Mouse (Mus musculus) G1E-ER4 (cell line): ENCODE data around the gene Arl6ip4. TPM values are rescaled to one million over a fixed set of nuclear protein-coding genes. Genes with fewer than 3 reads are reported as not detected.

Source experiments
- GATA1 ChIP-seq: IDR thresholded peaks from one replicate; pipeline ENCODE4 v1.8.0; 2012; ENCODE audit warnings: low read length, inconsistent platforms
- polyA plus RNA-seq: library from polyadenylated mRNA; stranded (reverse); fragments of >175 nt; gene quantifications from 2 replicates; pipeline ENCODE4 v1.2.3, GENCODE M21; 2012

Arl6ip4 gene
- 135 and 142 TPM in 2 replicates for polyA plus RNA-seq

- no peak for TF ChIP-seq GATA1
Observed at GRCm38 (mm10) chr5:124115990-124116845, at the start of gene Arl6ip4. TSS of gene Arl6ip4 (plus strand) at chr5:124116089.

- TF ChIP-seq GATA1, result no peak
Observed at GRCm38 (mm10) chr5:124069657-124070056, 46.2 kb upstream of the Arl6ip4 start.

GRCm38 (mm10) chr5:124073682-124074081, 42.2 kb upstream of the Arl6ip4 start:
- no peak for TF ChIP-seq GATA1

GRCm38 (mm10) chr5:124074845-124075307, 41.0 kb upstream of the Arl6ip4 start:
- no peak for TF ChIP-seq GATA1

- no peak for TF ChIP-seq GATA1
Observed at GRCm38 (mm10) chr5:124075716-124076115, 40.2 kb upstream of the Arl6ip4 start.

- no peak for TF ChIP-seq GATA1
Observed at GRCm38 (mm10) chr5:124076559-124076958, 39.3 kb upstream of the Arl6ip4 start.

GRCm38 (mm10) chr5:124077241-124077640, 38.6 kb upstream of the Arl6ip4 start:
- TF ChIP-seq GATA1, result no peak

- TF ChIP-seq GATA1, result no peak
Observed at GRCm38 (mm10) chr5:124077856-124078460, 37.9 kb upstream of the Arl6ip4 start.

- TF ChIP-seq GATA1, result no peak
Observed at GRCm38 (mm10) chr5:124078794-124079416, 37.0 kb upstream of the Arl6ip4 start.

GRCm38 (mm10) chr5:124079880-124080279, 36.0 kb upstream of the Arl6ip4 start:
- no peak for TF ChIP-seq GATA1

GRCm38 (mm10) chr5:124082447-124082846, 33.4 kb upstream of the Arl6ip4 start:
- TF ChIP-seq GATA1, result no peak

- no peak for TF ChIP-seq GATA1
Observed at GRCm38 (mm10) chr5:124082941-124083688, 32.8 kb upstream of the Arl6ip4 start.

GRCm38 (mm10) chr5:124083850-124084587, 31.9 kb upstream of the Arl6ip4 start:
- TF ChIP-seq GATA1, result no peak

- no peak for TF ChIP-seq GATA1
Observed at GRCm38 (mm10) chr5:124084588-124085173, 31.2 kb upstream of the Arl6ip4 start.
